Mouse (Mus musculus) ES-E14 (cell line): Measurements from ENCODE around the gene Gpatch8. TPM values are rescaled to one million over a fixed set of nuclear protein-coding genes. Genes with fewer than 3 reads are reported as not detected.
A peak's percentile ranks its signal among the peaks of the same experiment; 100 is the strongest.
"Not testable (repeated sequence)": the region's sequence is repeated elsewhere in the genome, so short reads cannot be mapped to it uniquely, and the experiment has no call there.

Source experiments
- DNase-seq: peaks from one replicate; pipeline ENCODE4 v3.0.0-alpha.2; 2013; ENCODE audit warnings: low read depth, low spot score
- H3K27ac ChIP-seq: 2 replicates; pipeline ENCODE4 v1.5.1; 2012; ENCODE audit warnings: low read depth, mild to moderate bottlenecking, low read length, moderate library complexity, mixed read lengths; ENCODE audit not compliant: poor library complexity, insufficient read depth, severe bottlenecking
- H3K36me3 ChIP-seq: 2 replicates; pipeline ENCODE4 v1.6.1; 2012; ENCODE audit warnings: mild to moderate bottlenecking, low read length, moderate library complexity, mixed read lengths; ENCODE audit not compliant: control insufficient read depth, poor library complexity, insufficient read depth, severe bottlenecking
- H3K4me1 ChIP-seq, 2 experiments: fragments of 150-350 bp in 1 of 2; sonication (generic) in 1 of 2; 2 replicates each; pipeline ENCODE4 v1.6.1; 2012; ENCODE audit warnings: low read length in 2 of 2, mild to moderate bottlenecking in 1 of 2, mixed read lengths in 1 of 2; ENCODE audit not compliant: control insufficient read depth in 2 of 2, insufficient read depth in 2 of 2, poor library complexity in 1 of 2
- H3K4me3 ChIP-seq, 2 experiments: fragments of 150-350 bp in 1 of 2; sonication (generic) in 1 of 2; 2 replicates each; pipeline ENCODE4 v1.5.1; 2012; ENCODE audit warnings: low read length in 2 of 2, low read depth in 1 of 2, mild to moderate bottlenecking in 1 of 2, mixed read lengths in 1 of 2; ENCODE audit not compliant: insufficient read depth in 1 of 2, poor library complexity in 1 of 2, severe bottlenecking in 1 of 2
- H3K9ac ChIP-seq: 2 replicates; pipeline ENCODE4 v1.6.1; 2012; ENCODE audit warnings: low read depth, mild to moderate bottlenecking, low read length, mixed read lengths; ENCODE audit not compliant: poor library complexity, insufficient read depth, severe bottlenecking
- H3K9me3 ChIP-seq: fragments of 150-350 bp; sonication (generic); 2 replicates; pipeline ENCODE4 v1.6.1; 2012; ENCODE audit warnings: low read depth, mild to moderate bottlenecking, low read length; ENCODE audit not compliant: control insufficient read depth, insufficient read depth
- CHD2 ChIP-seq: IDR thresholded peaks from 2 replicates; pipeline ENCODE4 v1.6.1; 2014; ENCODE audit warnings: mild to moderate bottlenecking, low read depth, low read length, inconsistent platforms
- HCFC1 ChIP-seq: IDR thresholded peaks from 2 replicates; pipeline ENCODE4 v1.6.1; 2012; ENCODE audit warnings: low read length, inconsistent platforms, borderline replicate concordance; ENCODE audit not compliant: insufficient read depth
- MAFK ChIP-seq: IDR thresholded peaks from 2 replicates; pipeline ENCODE4 v1.6.1; 2014; ENCODE audit warnings: mild to moderate bottlenecking, low read depth, low read length, inconsistent platforms; ENCODE audit not compliant: insufficient read depth
- ZC3H11A ChIP-seq: IDR thresholded peaks from 2 replicates; pipeline ENCODE4 v1.6.1; 2012; ENCODE audit warnings: low read depth, mild to moderate bottlenecking, inconsistent platforms, low read length, borderline replicate concordance
- ZNF384 ChIP-seq: IDR thresholded peaks from 2 replicates; pipeline ENCODE4 v1.6.1; 2012; ENCODE audit warnings: low read depth, low read length, inconsistent platforms
- in situ Hi-C, 2 experiments: fragments of 600-800 bp; cut with MboI; formaldehyde crosslinking; loops; one replicate each; pipeline ENCODE4 v1.15.1; 2025; ENCODE audit warnings: low sequenced_read_pairs in 2 of 2, inconsistent platforms in 1 of 2; ENCODE audit not compliant: unreplicated experiment in 2 of 2
- total RNA-seq: library from RNA; depleted of rRNA; stranded (reverse); fragments of 300-350 nt; gene quantifications from 2 replicates; pipeline ENCODE4 v1.2.3, GENCODE M21; 2012

Gene Gpatch8
- total RNA-seq, 1 experiment, result 22.9 TPM

- TF ChIP-seq ZC3H11A, result no peak
- no peak for TF ChIP-seq HCFC1
- no peak for TF ChIP-seq MAFK
- TF ChIP-seq ZNF384, result no peak
- in situ Hi-C loops, result no loop called here
Observed at GRCm38 (mm10) chr11:102541471-102541870, 14.7 kb downstream of the Gpatch8 start.

GRCm38 (mm10) chr11:102540286-102540685 is 15.9 kb downstream of the Gpatch8 start:
- H3K4me3 ChIP-seq, H3K9me3 ChIP-seq, H3K4me1 ChIP-seq, in situ Hi-C loops, DNase-seq, H3K36me3 ChIP-seq, H3K9ac ChIP-seq, H3K27ac ChIP-seq: not testable (repeated sequence)

More at GRCm38 (mm10) chr11:102541471-102541870, 14.7 kb downstream of the Gpatch8 start:
- peaks cover 2% of the 10 kb centered on the region; the same call in 1 of the 2 replicates for H3K36me3 ChIP-seq
- no peak overlapping the region for H3K27ac ChIP-seq
- H3K4me3 ChIP-seq, result no peak overlapping the region
- DNase-seq, result no peak
- H3K9ac ChIP-seq, result no peak overlapping the region
- no peaks in the 10 kb centered on the region for H3K9me3 ChIP-seq
- H3K4me1 ChIP-seq, result peaks cover 5 to 9% of the 10 kb centered on the region in 2 experiments; a peak in 3 of 4 replicates

GRCm38 (mm10) chr11:102539690-102540089 is 16.5 kb downstream of the Gpatch8 start:
- no peak overlapping the region for H3K27ac ChIP-seq
- no peak for DNase-seq
- in situ Hi-C loops, result no loop called here
- TF ChIP-seq ZNF384, result peak; percentile 81
- no peak for TF ChIP-seq CHD2
- no peak for TF ChIP-seq HCFC1
- TF ChIP-seq ZC3H11A, result no peak
- no peak for TF ChIP-seq MAFK
- no peaks in the 10 kb centered on the region for H3K9me3 ChIP-seq
- H3K4me1 ChIP-seq, result peaks cover 5 to 7% of the 10 kb centered on the region in 2 experiments; a peak in 3 of 4 replicates
- no peak overlapping the region for H3K4me3 ChIP-seq
- peaks cover 5% of the 10 kb centered on the region for H3K36me3 ChIP-seq
- no peak overlapping the region for H3K9ac ChIP-seq

- in situ Hi-C loops, result no loop called here
Observed at GRCm38 (mm10) chr11:102536210-102536609, 20.0 kb downstream of the Gpatch8 start.

GRCm38 (mm10) chr11:102534078-102534477 is 22.1 kb downstream of the Gpatch8 start:
- TF ChIP-seq MAFK (no peak), CHD2 (no peak), HCFC1 (no peak), ZNF384 (no peak), ZC3H11A (no peak)
- in situ Hi-C loops, result no loop called here
- no peak overlapping the region for H3K27ac ChIP-seq
- no peak overlapping the region for H3K9ac ChIP-seq
- no peak overlapping the region for H3K4me3 ChIP-seq
- H3K9me3 ChIP-seq, result no peaks in the 10 kb centered on the region
- H3K36me3 ChIP-seq, result peaks cover 5% of the 10 kb centered on the region
- no peak for DNase-seq
- peaks cover 1 to 3% of the 10 kb centered on the region in 2 experiments; a peak in 2 of 4 replicates for H3K4me1 ChIP-seq

More at GRCm38 (mm10) chr11:102536210-102536609, 20.0 kb downstream of the Gpatch8 start:
- Histone ChIP-seq H3K4me1 (peaks cover 5% of the 10 kb centered on the region in 2 experiments; a peak in 3 of 4 replicates), H3K9ac (no peak overlapping the region), H3K9me3 (no peaks in the 10 kb centered on the region), H3K4me3 (no peak overlapping the region), H3K27ac (no peak overlapping the region), H3K36me3 (peaks cover 5% of the 10 kb centered on the region)
- no peak for DNase-seq
- TF ChIP-seq ZC3H11A (no peak), CHD2 (no peak), HCFC1 (no peak), ZNF384 (no peak), MAFK (no peak)
